Mouse (Mus musculus) ES-E14 (cell line): ENCODE measurements at regions not wholly inside any gene's neighbourhood (a gene's known extent, or its start where the extent isn't known, plus 50 kb on each side); places are given as distances from the start of the nearest gene placed in this dataset.

ENCODE experiments used
- CHD2 ChIP-seq: IDR thresholded peaks from 2 replicates; pipeline ENCODE4 v1.6.1; 2014; ENCODE audit warnings: mild to moderate bottlenecking, low read depth, low read length, inconsistent platforms
- ZNF384 ChIP-seq: IDR thresholded peaks from 2 replicates; pipeline ENCODE4 v1.6.1; 2012; ENCODE audit warnings: low read depth, low read length, inconsistent platforms

- TF ChIP-seq CHD2 (no peak), ZNF384 (no peak)
Observed at GRCm38 (mm10) chr4:94326759-94327158, 229.6 kb upstream of the Gm10306 start.
